Mouse (Mus musculus) c-Kit-negative CD71-positive TER-119-positive erythroid progenitor cells, embryonic 14.5 days (primary cell): ENCODE data around the gene Medag.

Source experiments
- DNase-seq: peaks from one replicate; pipeline ENCODE4 v3.0.0-alpha.2; 2013; ENCODE audit warnings: low read depth, low spot score

The Medag gene

DNA sequence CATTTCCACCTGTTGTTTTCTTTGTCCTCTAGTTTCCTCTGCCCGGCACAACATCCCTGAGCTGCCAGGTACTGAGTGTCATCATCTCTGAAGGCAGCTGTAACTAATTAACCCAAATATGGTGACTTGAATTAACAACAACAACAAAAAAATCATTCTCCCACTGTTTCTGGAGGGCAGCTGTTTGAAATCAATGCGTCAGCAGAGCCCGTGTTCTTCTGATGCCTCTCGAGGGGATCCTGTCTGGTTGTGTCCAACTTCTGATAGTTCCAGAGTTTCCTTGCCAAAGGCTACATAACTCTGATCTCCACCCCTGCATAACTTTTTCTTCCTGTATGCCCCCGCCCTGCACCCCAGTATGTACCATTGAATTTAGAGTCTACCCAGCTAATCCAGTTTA lies 28.9 kb upstream of the Medag start:
- no peak for DNase-seq

DNA sequence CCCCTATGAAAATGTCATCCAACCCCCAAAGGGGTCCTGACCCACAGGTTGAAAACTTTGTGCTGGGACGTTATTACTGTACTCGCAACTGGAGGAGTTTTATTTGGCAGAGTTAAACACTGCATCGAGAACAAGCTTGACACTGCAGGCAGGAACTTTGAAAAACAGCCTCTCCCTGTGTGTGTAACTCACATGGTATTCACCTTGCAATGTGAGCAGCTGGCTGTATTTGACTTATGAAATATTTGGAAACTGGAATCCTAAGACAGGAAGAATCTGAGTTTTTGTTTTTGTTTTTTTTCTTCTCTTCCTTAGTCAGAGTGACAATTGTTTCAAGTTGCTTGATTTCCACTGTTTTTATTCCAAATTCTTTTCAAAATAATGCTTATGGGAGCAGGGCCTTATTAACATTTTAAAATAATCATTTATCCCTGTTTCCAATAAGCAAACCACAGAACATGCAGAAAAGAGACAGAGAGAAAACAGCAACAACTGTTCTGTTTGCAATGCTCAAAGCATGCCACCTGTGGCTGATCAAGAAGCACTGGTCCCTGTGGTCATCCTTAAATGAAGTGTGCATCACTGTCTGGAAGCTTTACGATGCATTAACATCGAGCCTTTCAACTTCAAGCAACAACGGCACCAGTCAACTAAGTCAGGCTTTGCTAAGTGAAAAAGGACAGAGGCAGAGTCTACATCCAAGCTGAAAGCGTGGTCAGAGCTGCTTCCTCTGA lies 26.2 kb upstream of the Medag start:
- DNase-seq: no peak

DNA sequence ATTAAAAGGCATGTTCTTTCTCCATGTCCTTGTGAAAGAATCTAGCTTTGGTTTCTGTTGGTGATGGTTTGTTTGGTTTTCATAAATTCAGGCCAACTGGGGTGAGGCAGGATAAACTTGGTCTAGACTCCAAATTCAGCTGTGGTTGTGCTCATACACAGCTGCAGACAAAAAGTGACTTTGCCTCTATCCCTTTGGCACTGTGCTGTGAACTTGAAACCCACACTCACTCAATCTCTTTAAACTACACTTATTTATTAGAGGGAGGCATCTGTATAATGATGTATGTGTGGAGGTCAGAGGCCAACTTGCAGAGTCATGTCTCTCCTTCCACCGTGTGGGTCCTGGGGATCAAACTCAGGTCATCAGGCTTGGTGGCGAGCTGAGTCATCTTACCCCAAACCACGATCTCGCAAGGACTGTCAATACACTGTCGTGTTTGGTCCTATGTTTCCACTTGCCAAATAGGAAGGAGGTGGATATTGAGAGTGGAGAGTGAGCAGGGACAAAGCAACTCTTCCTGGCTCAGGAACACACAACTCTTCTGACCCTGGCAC lies 25.2 kb upstream of the Medag start:
- no peak for DNase-seq

GRCm38 (mm10) chr5:149388947-149389346 lies 22.6 kb upstream of the Medag start:
- no peak for DNase-seq

- no peak for DNase-seq
Measured at GRCm38 (mm10) chr5:149389548-149390211, 21.9 kb upstream of the Medag start.

- DNase-seq: no peak
Measured at GRCm38 (mm10) chr5:149391574-149392375, 19.8 kb upstream of the Medag start.

GRCm38 (mm10) chr5:149392420-149392988 lies 19.0 kb upstream of the Medag start:
- DNase-seq: no peak

GRCm38 (mm10) chr5:149401446-149401975 lies 10.0 kb upstream of the Medag start:
- DNase-seq: no peak

GRCm38 (mm10) chr5:149402029-149402428 lies 9.5 kb upstream of the Medag start:
- no peak for DNase-seq

DNA sequence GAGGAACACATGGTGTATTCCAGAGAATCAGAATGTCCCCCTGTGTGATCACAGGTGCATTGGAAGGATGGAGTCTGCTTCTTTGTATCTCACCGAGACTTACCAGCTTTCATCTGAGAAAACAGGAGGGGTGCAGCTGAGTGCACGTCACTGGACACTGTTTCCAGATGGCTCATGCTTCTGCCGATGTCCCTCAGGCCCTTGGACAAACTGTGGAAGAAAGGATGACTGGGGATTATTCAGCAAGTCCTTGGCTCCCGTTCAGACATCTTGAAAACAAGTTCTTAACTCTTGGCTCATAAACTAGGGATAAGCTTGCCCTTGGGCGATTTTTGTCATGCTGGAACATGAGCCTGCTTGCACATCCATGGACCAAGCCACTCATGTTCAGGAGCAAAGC lies 8.2 kb upstream of the Medag start:
- no peak for DNase-seq

GRCm38 (mm10) chr5:149404710-149405109 lies 6.8 kb upstream of the Medag start:
- no peak for DNase-seq

- DNase-seq: no peak
Measured at GRCm38 (mm10) chr5:149406791-149407276, 4.7 kb upstream of the Medag start.

DNA sequence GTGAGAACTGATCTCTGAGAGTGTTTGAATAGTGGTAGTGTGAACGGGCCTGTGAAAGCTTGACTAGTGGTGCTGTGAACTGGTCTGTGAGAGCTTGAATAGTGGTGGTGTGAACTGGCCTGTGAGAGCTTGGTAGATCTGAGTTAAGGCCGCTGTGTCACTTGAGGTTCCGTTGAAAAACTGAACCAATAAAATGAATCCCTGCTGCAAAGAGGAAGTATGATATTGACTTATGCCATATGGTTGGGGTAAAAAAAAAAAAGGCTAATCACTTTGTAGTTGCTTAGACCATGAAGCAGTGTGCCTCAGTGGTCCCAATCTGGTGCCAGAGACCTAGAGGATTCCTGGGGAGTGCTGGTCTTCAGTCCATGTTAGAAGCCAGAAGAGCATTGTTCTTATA lies 2.0 kb upstream of the Medag start:
- no peak for DNase-seq

DNA sequence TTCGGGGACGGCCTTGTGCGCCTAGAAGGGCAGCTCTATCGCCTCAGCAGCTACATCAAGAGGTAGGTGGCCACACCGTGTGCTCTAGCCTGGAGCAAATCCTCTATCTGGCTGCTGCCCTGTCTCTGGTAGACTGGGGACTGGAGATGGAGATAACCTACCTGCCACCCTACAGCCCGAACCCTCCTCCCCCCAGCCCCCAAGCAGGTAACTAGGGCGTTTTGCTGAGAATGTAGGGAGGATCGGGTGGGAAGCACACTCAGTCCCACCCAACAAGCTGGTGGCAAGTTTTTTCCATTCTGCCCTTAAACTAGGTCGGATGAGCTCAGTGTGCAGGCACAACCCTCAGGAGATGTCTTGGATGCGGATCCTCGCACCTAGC lies 636 bp downstream of the Medag start:
- no peak for DNase-seq

GRCm38 (mm10) chr5:149412671-149413070 lies 1.1 kb downstream of the Medag start:
- DNase-seq: no peak

DNA sequence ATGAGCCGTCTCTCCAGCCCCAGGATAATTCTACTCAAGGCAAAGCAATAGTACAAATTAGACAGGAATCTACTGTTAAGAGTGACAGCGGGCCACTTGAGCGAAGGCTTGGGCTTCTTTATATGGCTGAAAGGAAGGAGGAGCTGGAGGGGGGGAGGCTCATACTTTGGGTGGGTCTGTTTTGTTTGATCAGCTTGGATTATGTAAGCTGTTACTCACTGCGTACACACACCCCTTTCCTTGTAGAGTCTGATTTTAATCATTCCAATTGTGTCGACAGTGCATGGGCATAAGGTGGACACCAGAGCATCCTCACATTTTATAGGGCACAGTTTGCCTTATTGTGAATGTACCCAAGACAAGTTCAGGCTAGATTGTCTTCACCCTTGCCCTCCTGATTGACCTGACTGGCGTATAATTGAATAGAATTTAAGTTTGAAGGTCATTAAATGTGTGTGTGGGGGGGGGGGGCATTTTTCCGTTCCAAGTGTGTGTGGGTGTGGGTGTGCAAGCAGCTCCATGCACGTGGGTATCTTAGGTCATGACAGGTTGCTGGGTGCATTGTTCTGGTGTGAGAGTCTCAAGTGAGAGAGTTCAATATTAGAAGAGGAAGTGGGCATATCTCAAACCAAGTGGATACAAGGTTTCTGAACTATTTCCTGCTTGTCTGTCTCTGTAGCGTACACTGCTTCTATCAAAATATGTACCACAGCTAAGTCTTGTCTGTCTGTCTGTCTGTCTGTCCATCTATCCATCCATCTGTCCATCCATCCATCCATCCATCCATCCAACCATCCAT lies 3.0 kb downstream of the Medag start:
- DNase-seq: no peak

DNA sequence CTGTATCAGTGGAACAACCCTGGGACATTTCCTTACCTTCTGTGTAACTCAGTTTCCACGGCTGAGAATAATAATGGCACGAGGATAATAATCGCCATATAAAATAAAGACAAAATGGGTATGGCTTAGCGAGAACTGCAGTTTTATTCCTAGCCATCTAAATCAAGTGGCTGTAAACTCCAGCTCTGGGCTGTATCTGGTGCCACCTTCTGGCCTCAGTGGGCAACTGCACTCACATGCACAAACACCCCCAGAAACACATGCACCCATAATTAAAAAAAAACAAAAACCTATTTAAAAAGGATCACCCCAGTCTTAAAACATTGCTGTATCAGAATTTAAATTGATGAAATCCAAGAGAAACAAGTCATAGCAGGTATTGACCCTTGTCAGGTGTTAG lies 5.8 kb downstream of the Medag start:
- DNase-seq: no peak

DNA sequence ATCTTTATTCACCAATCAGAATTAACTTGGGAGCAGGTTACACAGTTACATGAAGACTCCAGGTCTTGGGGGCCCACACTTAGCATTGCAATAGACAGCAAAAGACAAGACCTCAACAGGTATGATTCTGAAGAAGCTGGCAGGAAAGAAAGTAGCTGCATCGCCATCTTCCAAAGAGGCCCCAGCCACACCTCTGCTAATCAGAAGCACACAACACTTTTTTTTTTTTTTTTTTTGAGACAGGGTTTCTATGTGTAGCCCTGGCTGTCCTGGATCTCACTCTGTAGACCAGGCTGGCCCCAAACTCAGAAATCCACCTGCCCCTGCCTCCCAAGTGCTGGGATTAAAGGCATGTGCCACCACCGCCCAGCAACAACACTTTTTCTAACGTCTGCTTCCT lies 15.0 kb downstream of the Medag start:
- no peak for DNase-seq

- no peak for DNase-seq
Measured at GRCm38 (mm10) chr5:149427277-149428060, 15.9 kb downstream of the Medag start.

- DNase-seq: no peak
Measured at GRCm38 (mm10) chr5:149428347-149428746, 16.8 kb downstream of the Medag start.
